ENCODE assay signal across 14 mouse cellular contexts in the genomic region with DNA sequence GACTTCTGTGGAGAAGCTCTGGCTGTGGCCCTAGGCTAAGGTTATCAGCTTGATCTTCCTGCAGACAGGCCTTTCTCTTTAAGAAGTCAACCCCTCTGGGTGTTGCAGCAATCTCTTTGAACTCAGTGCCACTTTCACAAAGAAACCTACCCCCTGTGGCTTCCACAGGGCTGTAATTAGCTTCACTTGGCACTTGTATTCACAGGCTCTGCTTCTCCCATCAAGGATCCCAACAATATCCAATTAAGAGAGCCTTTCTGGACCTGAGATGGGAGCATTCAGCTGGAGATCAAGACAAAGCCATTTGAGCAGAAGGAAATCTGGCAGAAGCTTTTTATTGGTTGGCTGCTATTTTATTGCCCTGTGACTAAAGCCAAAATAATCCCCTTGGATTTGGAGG.
DNase-seq lines count a peak whose midpoint lies in the region; ATAC-seq lines count a peak whose summit lies in the region.
"Had no signal": no experiment of that assay in that cellular context is flagged by ENCODE, and none has a peak within 500 bp of the region (broad histone marks: within the 10 kb centered on the region; RNA-seq: fewer than 3 reads in every experiment).

No protein-coding gene starts in this region.

- peak; percentile 96 for ATAC-seq in forebrain, embryonic 14.5 days
- peak; percentile 37; the same call in 1 of the 2 replicates for ATAC-seq in midbrain, embryonic 14.5 days (ENCODE audit: low FRiP score, low TSS enrichment)
- ATAC-seq: lung, postnatal 0 days; Patski had no signal

- H3K9me3 ChIP-seq in forebrain, embryonic 14.5 days (replicated peaks; ENCODE audit: control insufficient read depth, low read length), result no peaks in the 10 kb centered on the region
- H3K9me3 ChIP-seq in midbrain, embryonic 14.5 days (ENCODE audit: control insufficient read depth, low read length), result no peaks in the 10 kb centered on the region
- H3K9me3 ChIP-seq: liver, embryonic 13.5 days; neural tube, embryonic 15.5 days had no signal

- no peaks in the 10 kb centered on the region for H3K27me3 ChIP-seq in forebrain, embryonic 14.5 days (replicated peaks; ENCODE audit: control insufficient read depth, insufficient read depth, low read length)
- H3K27me3 ChIP-seq in midbrain, embryonic 14.5 days (ENCODE audit: control insufficient read depth, insufficient read depth, low read length), result no peaks in the 10 kb centered on the region
- H3K27me3 ChIP-seq: CH12.LX; liver, embryonic 13.5 days; neural tube, embryonic 15.5 days; Patski had no signal

- DNase-seq in cerebellum, postnatal 10 days, result peak; percentile 47
- no peak for DNase-seq in cerebellum, postnatal 4 days (ENCODE audit: low spot score in 2 of 2)
- peak; percentile 46 for DNase-seq in embryo, embryonic 10.5 days (ENCODE audit: low spot score)
- peak; percentile 89 for DNase-seq in forebrain, embryonic 14.5 days (ENCODE audit: low spot score)
- peak; percentile 62 for DNase-seq in midbrain, embryonic 14.5 days
- no peak for DNase-seq in right cerebral cortex, adult 2 months (ENCODE audit: low spot score in 2 of 2)
- no peak for DNase-seq in right cerebral cortex, postnatal 14 days
- no peak for DNase-seq in thymus, postnatal 25 days
- DNase-seq: cerebellum, postnatal 36 days; liver, embryonic 13.5 days had no signal

- no peak overlapping the region for H3K4me3 ChIP-seq in forebrain, embryonic 14.5 days (ENCODE audit: low read depth, low read length)
- no peak overlapping the region for H3K4me3 ChIP-seq in midbrain, embryonic 14.5 days (replicated peaks; ENCODE audit: low read depth, low read length)
- H3K4me3 ChIP-seq: liver, embryonic 13.5 days; neural tube, embryonic 15.5 days had no signal

- H3K4me2 ChIP-seq in forebrain, embryonic 14.5 days (ENCODE audit: low read length), result no peak overlapping the region
- no peak overlapping the region for H3K4me2 ChIP-seq in midbrain, embryonic 14.5 days (ENCODE audit: low read length)
- H3K4me2 ChIP-seq: liver, embryonic 13.5 days; neural tube, embryonic 15.5 days had no signal

- H3K9ac ChIP-seq in forebrain, embryonic 14.5 days (ENCODE audit: low read length), result no peak overlapping the region
- H3K9ac ChIP-seq in midbrain, embryonic 14.5 days (replicated peaks; ENCODE audit: low read length), result no peak overlapping the region
- H3K9ac ChIP-seq: liver, embryonic 13.5 days; neural tube, embryonic 15.5 days had no signal

- H3K27ac ChIP-seq in forebrain, embryonic 14.5 days (ENCODE audit: low read depth, low read length), result no peak overlapping the region; the same call in 1 of the 2 replicates
- no peak overlapping the region for H3K27ac ChIP-seq in midbrain, embryonic 14.5 days (replicated peaks; ENCODE audit: low read depth, low read length)
- H3K27ac ChIP-seq: liver, embryonic 13.5 days; neural tube, embryonic 15.5 days had no signal

- H3K4me1 ChIP-seq in forebrain, embryonic 14.5 days (ENCODE audit: control insufficient read depth, insufficient read depth, low read length), result peaks cover 10% of the 10 kb centered on the region; the same call in 1 of the 2 replicates
- H3K4me1 ChIP-seq in midbrain, embryonic 14.5 days (ENCODE audit: control insufficient read depth, insufficient read depth, low read length), result peaks cover 6% of the 10 kb centered on the region; the same call in 1 of the 2 replicates
- H3K4me1 ChIP-seq: liver, embryonic 13.5 days had no signal

- H3K36me3 ChIP-seq in forebrain, embryonic 14.5 days (ENCODE audit: control insufficient read depth, insufficient read depth, low read length), result no peaks in the 10 kb centered on the region
- no peaks in the 10 kb centered on the region for H3K36me3 ChIP-seq in midbrain, embryonic 14.5 days (ENCODE audit: control insufficient read depth, insufficient read depth, low read length)
- H3K36me3 ChIP-seq: liver, embryonic 13.5 days; neural tube, embryonic 15.5 days had no signal

Comparison
In these comparisons a context has a peak if more than half of its experiments do, and no peak if none do; other contexts are left out.
1. DNase-seq: peak in cerebellum, postnatal 10 days (2 of 2), embryo, embryonic 10.5 days (single experiment), forebrain, embryonic 14.5 days (single experiment) and midbrain, embryonic 14.5 days (single experiment); none in cerebellum, postnatal 4 days (0 of 2), right cerebral cortex, adult 2 months (0 of 2), right cerebral cortex, postnatal 14 days (single experiment) and thymus, postnatal 25 days (single experiment).